Mouse (Mus musculus): Measurements from ENCODE around the gene Smok3c. TPM values are rescaled to one million over a fixed set of nuclear protein-coding genes. Genes with fewer than 3 reads are reported as not detected.
"Not testable (repeated sequence)": the region's sequence is repeated elsewhere in the genome, so short reads cannot be mapped to it uniquely, and the experiment has no call there.

Smok3c gene
- polyA plus RNA-seq (2015; fragmentation: Nextera tagmentation; extraction: Ambion mirVana): not detected in 2 replicates

- not testable (repeated sequence) for H3K4me3 ChIP-seq; H3K27me3 ChIP-seq (replicated peaks); H3K9ac ChIP-seq; H3K9me3 ChIP-seq; ATAC-seq (replicated peaks); H3K4me1 ChIP-seq; H3K27ac ChIP-seq; H3K4me2 ChIP-seq; H3K36me3 ChIP-seq (replicated peaks)
- no CpG with 5 or more reads among the region's 5 CpGs for WGBS
Observed at GRCm38 (mm10) chr5:138052894-138053293, at the start of gene Smok3c. TSS of gene Smok3c (plus strand) at chr5:138053194.

- Histone ChIP-seq H3K4me2 (no peak overlapping the region), H3K27ac (no peak overlapping the region), H3K36me3 (replicated peaks) (no peaks in the 10 kb centered on the region), H3K9ac (no peak overlapping the region), H3K4me3 (no peak overlapping the region), H3K9me3 (no peaks in the 10 kb centered on the region), H3K4me1 (no peaks in the 10 kb centered on the region), H3K27me3 (replicated peaks) (no peaks in the 10 kb centered on the region)
- no peak for ATAC-seq (replicated peaks)
- 91% methylated on average over 5 of the region's 5 CpGs for WGBS
Observed at GRCm38 (mm10) chr5:138009437-138009836, 43.6 kb upstream of the Smok3c start.

DNA sequence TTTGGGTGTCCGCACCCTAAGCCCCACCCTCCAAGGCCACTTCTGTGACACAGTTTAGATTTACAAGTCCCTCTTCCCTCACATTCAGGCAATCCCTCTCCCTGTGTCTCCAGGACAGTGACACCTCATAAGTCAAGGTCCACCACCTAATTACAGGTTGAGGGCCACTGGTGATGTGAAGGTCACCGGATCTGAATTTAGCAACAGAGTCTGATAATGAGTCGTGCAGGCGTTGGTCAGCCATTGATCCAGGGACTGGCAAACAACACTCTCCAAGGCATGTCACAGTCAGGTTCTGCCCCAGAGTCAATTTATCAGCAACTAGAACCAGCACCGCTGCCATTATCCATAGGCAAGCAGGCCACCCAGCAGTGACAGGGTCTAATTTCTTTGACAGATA lies 40.6 kb upstream of the Smok3c start:
- H3K4me3 ChIP-seq: no peak overlapping the region
- H3K9ac ChIP-seq: no peak overlapping the region
- WGBS: 91% methylated on average over 5 of the region's 5 CpGs
- H3K36me3 ChIP-seq (replicated peaks): no peaks in the 10 kb centered on the region
- no peaks in the 10 kb centered on the region for H3K4me1 ChIP-seq
- ATAC-seq (replicated peaks): no peak
- H3K27me3 ChIP-seq (replicated peaks): no peaks in the 10 kb centered on the region
- H3K27ac ChIP-seq: no peak overlapping the region
- no peak overlapping the region for H3K4me2 ChIP-seq
- no peaks in the 10 kb centered on the region for H3K9me3 ChIP-seq

DNA sequence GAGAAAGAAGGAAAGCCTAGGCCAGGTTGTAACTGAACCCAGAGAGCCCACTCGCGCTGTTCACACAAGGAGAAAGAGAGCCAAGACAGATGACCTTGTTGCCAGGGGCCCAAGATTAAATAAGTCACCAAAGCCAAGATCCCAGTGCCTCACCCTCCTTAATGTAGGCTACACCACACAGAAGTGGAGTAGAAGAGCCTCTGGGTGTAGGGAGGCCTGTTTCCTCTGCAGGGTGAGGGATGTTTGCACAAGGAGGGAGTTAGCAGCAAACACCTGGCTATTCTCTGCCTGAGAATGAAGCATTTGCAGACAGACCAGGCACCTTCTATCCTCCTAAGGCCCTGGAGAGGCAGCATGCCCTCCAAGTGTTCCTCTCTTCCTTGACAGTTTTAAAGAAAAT lies 36.5 kb upstream of the Smok3c start:
- H3K36me3 ChIP-seq (replicated peaks): no peaks in the 10 kb centered on the region
- H3K4me1 ChIP-seq: no peaks in the 10 kb centered on the region
- H3K9me3 ChIP-seq: no peaks in the 10 kb centered on the region
- 91% methylated on average over 2 of the region's 2 CpGs for WGBS
- H3K27me3 ChIP-seq (replicated peaks): no peaks in the 10 kb centered on the region
- no peak overlapping the region for H3K27ac ChIP-seq
- no peak overlapping the region for H3K9ac ChIP-seq
- no peak overlapping the region for H3K4me3 ChIP-seq
- no peak overlapping the region for H3K4me2 ChIP-seq
- ATAC-seq (replicated peaks): no peak

- no peak for ATAC-seq (replicated peaks)
- no peaks in the 10 kb centered on the region for H3K4me1 ChIP-seq
- H3K4me2 ChIP-seq: no peak overlapping the region
- no peaks in the 10 kb centered on the region for H3K27me3 ChIP-seq (replicated peaks)
- no peaks in the 10 kb centered on the region for H3K9me3 ChIP-seq
- no peak overlapping the region for H3K27ac ChIP-seq
- no peak overlapping the region for H3K9ac ChIP-seq
- no peak overlapping the region for H3K4me3 ChIP-seq
- no peaks in the 10 kb centered on the region for H3K36me3 ChIP-seq (replicated peaks)
Observed at GRCm38 (mm10) chr5:138016997-138017396, 36.0 kb upstream of the Smok3c start.

DNA sequence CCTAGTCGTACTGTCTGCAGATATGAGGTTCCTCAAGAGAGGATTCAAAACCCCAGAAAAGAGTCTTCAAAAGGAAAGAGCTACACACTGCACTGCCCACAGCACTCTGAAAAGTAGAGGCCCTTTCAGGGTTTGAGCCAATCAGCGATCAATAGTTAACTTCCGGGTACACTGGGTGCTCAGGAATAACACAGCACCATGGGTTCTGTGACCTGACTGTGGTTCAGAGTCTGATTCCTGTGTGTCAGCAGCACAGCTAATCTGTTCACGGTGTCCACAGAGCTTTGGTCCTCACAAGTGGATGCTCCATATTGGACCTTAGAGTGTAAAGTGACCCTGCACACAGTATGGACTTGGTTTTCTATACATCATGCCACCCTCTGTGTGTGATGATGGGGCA lies 33.4 kb upstream of the Smok3c start:
- H3K27me3 ChIP-seq (replicated peaks); H3K9ac ChIP-seq; H3K4me3 ChIP-seq; H3K9me3 ChIP-seq; H3K27ac ChIP-seq; H3K4me1 ChIP-seq; H3K36me3 ChIP-seq (replicated peaks); H3K4me2 ChIP-seq; ATAC-seq (replicated peaks): not testable (repeated sequence)
- WGBS: 93% methylated on average over 4 of the region's 4 CpGs

GRCm38 (mm10) chr5:138020961-138021479 lies 32.0 kb upstream of the Smok3c start, which contains the start of the genes Smok3a and Smok3b:
TSS of gene Smok3a (plus strand) at chr5:138021261.
TSS of gene Smok3b (plus strand) at chr5:138021429.
- 98% methylated on average over 3 of the region's 7 CpGs for WGBS
- H3K27ac ChIP-seq; H3K27me3 ChIP-seq (replicated peaks); H3K36me3 ChIP-seq (replicated peaks); H3K9me3 ChIP-seq; ATAC-seq (replicated peaks); H3K4me2 ChIP-seq; H3K4me3 ChIP-seq; H3K9ac ChIP-seq; H3K4me1 ChIP-seq: not testable (repeated sequence)

- H3K4me2 ChIP-seq: no peak overlapping the region
- no peak overlapping the region for H3K9ac ChIP-seq
- no peaks in the 10 kb centered on the region for H3K36me3 ChIP-seq (replicated peaks)
- no peak overlapping the region for H3K27ac ChIP-seq
- H3K9me3 ChIP-seq: no peaks in the 10 kb centered on the region
- no peak overlapping the region for H3K4me3 ChIP-seq
- no peak for ATAC-seq (replicated peaks)
- no peaks in the 10 kb centered on the region for H3K27me3 ChIP-seq (replicated peaks)
- 92% methylated on average over 4 of the region's 4 CpGs for WGBS
- H3K4me1 ChIP-seq: no peaks in the 10 kb centered on the region
Observed at GRCm38 (mm10) chr5:138073803-138074202, 20.8 kb downstream of the Smok3c start.

DNA sequence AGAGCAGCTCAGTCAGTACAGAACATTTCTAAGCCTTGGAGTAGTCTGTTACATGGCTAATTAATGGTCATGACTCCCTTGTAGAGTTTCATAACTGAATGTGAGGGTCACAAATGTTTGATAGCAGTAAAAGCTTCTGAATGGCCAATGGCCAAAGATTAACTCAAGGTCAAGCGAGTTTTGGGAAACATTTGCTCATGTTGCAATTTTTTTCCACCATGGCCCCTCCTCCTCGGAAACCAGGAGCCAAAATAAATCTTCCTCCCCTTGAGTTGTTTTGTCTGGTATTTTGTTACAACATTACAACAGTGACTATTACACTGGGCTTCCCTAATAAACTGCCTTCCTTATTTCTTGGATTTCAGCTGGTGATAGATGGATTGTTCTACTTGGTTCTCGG lies 22.7 kb downstream of the Smok3c start:
- Histone ChIP-seq H3K36me3 (replicated peaks) (no peaks in the 10 kb centered on the region), H3K9me3 (no peaks in the 10 kb centered on the region), H3K27ac (no peak overlapping the region), H3K9ac (no peak overlapping the region), H3K27me3 (replicated peaks) (no peaks in the 10 kb centered on the region), H3K4me2 (no peak overlapping the region), H3K4me3 (no peak overlapping the region), H3K4me1 (no peaks in the 10 kb centered on the region)
- WGBS: 79% methylated on average over 3 of the region's 3 CpGs
- no peak for ATAC-seq (replicated peaks)

- no peaks in the 10 kb centered on the region for H3K4me1 ChIP-seq
- no peaks in the 10 kb centered on the region for H3K27me3 ChIP-seq (replicated peaks)
- H3K4me3 ChIP-seq: no peak overlapping the region
- no peak overlapping the region for H3K27ac ChIP-seq
- H3K36me3 ChIP-seq (replicated peaks): no peaks in the 10 kb centered on the region
- no peaks in the 10 kb centered on the region for H3K9me3 ChIP-seq
- WGBS: 55% methylated on average over 2 of the region's 2 CpGs
- no peak for ATAC-seq (replicated peaks)
- no peak overlapping the region for H3K4me2 ChIP-seq
- no peak overlapping the region for H3K9ac ChIP-seq
Observed at GRCm38 (mm10) chr5:138076148-138076547, 23.2 kb downstream of the Smok3c start.

GRCm38 (mm10) chr5:138080456-138080855 lies 27.5 kb downstream of the Smok3c start:
- 94% methylated on average over 5 of the region's 5 CpGs for WGBS

DNA sequence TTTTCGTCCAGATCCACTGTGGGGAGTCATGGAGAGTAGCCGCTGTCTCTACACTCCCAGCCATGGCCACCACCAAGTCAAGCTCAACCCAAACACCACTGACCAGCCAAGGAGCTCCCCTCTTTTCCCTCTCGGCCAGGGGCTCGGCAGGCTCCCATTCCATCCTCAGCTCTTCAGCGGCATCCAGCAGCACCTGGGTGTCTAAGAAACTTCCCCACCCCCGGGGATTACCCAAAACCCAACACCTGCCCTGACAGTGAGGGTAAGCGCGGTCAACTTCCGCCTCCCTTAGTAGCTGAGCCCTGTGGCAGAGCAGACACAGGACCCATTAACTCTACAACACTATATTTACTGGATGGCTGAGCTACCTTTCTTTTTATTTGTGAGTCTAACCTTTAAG lies 28.5 kb downstream of the Smok3c start:
- H3K9me3 ChIP-seq: no peaks in the 10 kb centered on the region
- no peak overlapping the region for H3K4me2 ChIP-seq
- H3K27me3 ChIP-seq (replicated peaks): no peaks in the 10 kb centered on the region
- H3K4me1 ChIP-seq: peaks cover 9% of the 10 kb centered on the region
- no peak overlapping the region for H3K9ac ChIP-seq
- ATAC-seq (replicated peaks): no peak
- H3K4me3 ChIP-seq: no peak overlapping the region
- WGBS: 83% methylated on average over 9 of the region's 9 CpGs
- H3K27ac ChIP-seq: no peak overlapping the region
- no peaks in the 10 kb centered on the region for H3K36me3 ChIP-seq (replicated peaks)

More at GRCm38 (mm10) chr5:138080456-138080855, 27.5 kb downstream of the Smok3c start:
- no peak overlapping the region for H3K4me3 ChIP-seq
- H3K27me3 ChIP-seq (replicated peaks): no peaks in the 10 kb centered on the region
- no peak overlapping the region for H3K4me2 ChIP-seq
- H3K36me3 ChIP-seq (replicated peaks): no peaks in the 10 kb centered on the region
- 0 out of 2 replicates have a peak, but pooled peaks cover 3% of the 10 kb centered on the region for H3K4me1 ChIP-seq
- no peak for ATAC-seq (replicated peaks)
- no peak overlapping the region for H3K27ac ChIP-seq
- no peaks in the 10 kb centered on the region for H3K9me3 ChIP-seq
- H3K9ac ChIP-seq: no peak overlapping the region

- no peak for ATAC-seq (replicated peaks)
- H3K9me3 ChIP-seq: no peaks in the 10 kb centered on the region
- no peak overlapping the region for H3K9ac ChIP-seq
Observed at GRCm38 (mm10) chr5:138083318-138083900, 30.4 kb downstream of the Smok3c start.

More at GRCm38 (mm10) chr5:138083318-138083900, 30.4 kb downstream of the Smok3c start:
- Histone ChIP-seq H3K36me3 (replicated peaks) (0 out of 2 replicates have a peak, but pooled peaks cover 12% of the 10 kb centered on the region), H3K27ac (no peak overlapping the region), H3K27me3 (replicated peaks) (no peaks in the 10 kb centered on the region), H3K4me1 (peaks cover 29% of the 10 kb centered on the region), H3K4me2 (no peak overlapping the region), H3K4me3 (no peak overlapping the region)
- 67% methylated on average over 2 of the region's 2 CpGs for WGBS

Measured in midbrain, embryonic 15.5 days (tissue).